Mouse (Mus musculus) right cerebral cortex, postnatal 25 days (tissue): Measurements from ENCODE around the gene Cyth2.

Experiments used
- DNase-seq: peaks from one replicate; pipeline ENCODE4 v3.0.0; 2022

The Cyth2 gene

GRCm38 (mm10) chr7:45784524-45785372 lies 29.6 kb downstream of the Cyth2 start, which contains the start of gene Sult2b1:
TSS of gene Sult2b1 (minus strand) at chr7:45784669.
- DNase-seq, result peak; percentile 92

DNA sequence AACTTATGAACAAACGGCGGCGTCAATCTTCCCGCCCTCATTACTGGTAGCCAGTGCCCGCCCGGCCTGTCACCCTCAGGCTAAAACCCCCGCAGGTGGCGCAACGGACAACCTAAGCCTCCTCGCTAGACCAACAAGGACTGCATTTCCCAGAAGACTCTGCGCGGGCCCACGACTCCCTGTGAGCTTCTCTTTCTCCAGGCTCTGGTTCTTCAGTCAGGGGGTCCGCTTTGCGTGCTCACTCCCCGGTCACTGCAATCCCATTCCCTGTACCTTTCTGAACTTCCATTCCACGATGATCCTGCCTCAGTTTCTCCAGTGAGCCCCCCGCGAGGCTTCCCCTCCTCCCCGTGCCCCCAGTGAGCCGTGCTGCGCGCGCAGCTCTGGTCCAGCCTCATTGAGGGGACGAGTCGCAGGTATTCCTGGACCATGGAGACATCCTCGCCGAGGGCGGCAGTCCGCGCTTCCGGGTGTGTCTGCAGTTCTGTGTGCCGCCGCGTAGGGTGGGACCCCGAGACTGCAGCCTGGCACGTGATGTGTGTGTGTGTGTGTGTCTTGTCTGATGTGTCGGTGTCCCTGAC lies 30.8 kb downstream of the Cyth2 start, which contains the start of gene Lmtk3:
Gene Lmtk3, plus strand, starts transcription at position 228 of the 581 bp plus-strand sequence.
- DNase-seq, result peak; percentile 84

GRCm38 (mm10) chr7:45782271-45782670 lies 32.1 kb downstream of the Cyth2 start:
- no peak for DNase-seq

GRCm38 (mm10) chr7:45779081-45779641 lies 35.2 kb downstream of the Cyth2 start:
- no peak for DNase-seq

GRCm38 (mm10) chr7:45775237-45775636 lies 39.1 kb downstream of the Cyth2 start:
- DNase-seq, result no peak

DNA sequence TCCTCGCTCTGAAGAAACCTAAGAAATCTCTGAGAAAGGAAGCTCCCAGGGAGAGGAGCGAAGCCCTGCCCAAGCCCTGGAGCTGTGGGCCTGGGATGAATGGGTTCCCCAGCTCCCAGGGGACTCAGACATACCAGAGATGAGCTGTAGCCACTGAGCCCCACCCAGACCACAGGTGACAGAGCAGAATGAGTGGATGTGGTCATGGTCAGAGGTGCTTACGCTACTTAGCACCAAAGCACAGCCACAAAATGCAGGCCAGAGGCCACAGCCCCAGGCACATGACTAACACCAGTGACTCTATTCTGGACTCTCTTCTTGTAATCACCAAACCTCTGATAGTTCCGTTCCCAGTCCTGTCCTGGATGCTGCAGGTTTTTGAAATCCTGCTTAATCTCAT lies 43.3 kb downstream of the Cyth2 start:
- no peak for DNase-seq

- no peak for DNase-seq
Observed at GRCm38 (mm10) chr7:45770427-45771082, 43.8 kb downstream of the Cyth2 start.

- DNase-seq, result no peak
Observed at GRCm38 (mm10) chr7:45767500-45767899, 46.9 kb downstream of the Cyth2 start.

- no peak for DNase-seq
Observed at GRCm38 (mm10) chr7:45766764-45767163, 47.6 kb downstream of the Cyth2 start.

GRCm38 (mm10) chr7:45765995-45766394 lies 48.4 kb downstream of the Cyth2 start:
- DNase-seq, result no peak

GRCm38 (mm10) chr7:45760151-45760550 lies 54.2 kb downstream of the Cyth2 start:
- DNase-seq, result no peak

- no peak for DNase-seq
Observed at GRCm38 (mm10) chr7:45759400-45759799, 55.0 kb downstream of the Cyth2 start.
